Mouse (Mus musculus) left cerebral cortex, adult 2 months (tissue): ENCODE measurements at regions not wholly inside any gene's neighbourhood (a gene's known extent, or its start where the extent isn't known, plus 50 kb on each side); places are given as distances from the start of the nearest gene placed in this dataset.

ENCODE experiments used
- DNase-seq, 2 experiments: peaks; one replicate each; pipeline ENCODE4 v3.0.0; 2021 to 2022; ENCODE audit warnings: low spot score in 2 of 2, mixed read lengths in 1 of 2; ENCODE audit errors: extremely low spot score in 1 of 2
- H3K27ac ChIP-seq: fragments of 200-600 bp; 2 replicates; pipeline ENCODE4 v1.8.1; 2022
- H3K4me3 ChIP-seq: fragments of 200-600 bp; 2 replicates; pipeline ENCODE4 v1.8.1; 2022
- CTCF ChIP-seq: fragments of 200-600 bp; IDR thresholded peaks from 2 replicates; pipeline ENCODE4 v1.8.1; 2022; ENCODE audit warnings: antibody characterized with exemption, mild to moderate bottlenecking, moderate library complexity
- intact Hi-C: fragments of 180-260 bp; cut with DNase I; formaldehyde crosslinking; loops from one replicate; pipeline ENCODE4 v1.15.1; 2025

GRCm38 (mm10) chr12:107154668-107155067 is 333.8 kb upstream of the 3110018I06Rik start:
- TF ChIP-seq CTCF = no peak
- intact Hi-C loops = no loop called here
- Histone ChIP-seq H3K27ac (no peak overlapping the region), H3K4me3 (no peak overlapping the region)
- no peak for DNase-seq

GRCm38 (mm10) chr12:107156791-107157428 is 331.5 kb upstream of the 3110018I06Rik start:
- Histone ChIP-seq H3K27ac (no peak overlapping the region), H3K4me3 (no peak overlapping the region)
- no peak for TF ChIP-seq CTCF
- intact Hi-C loops = no loop called here
- DNase-seq = no peak

GRCm38 (mm10) chr12:107159126-107159525 is 329.3 kb upstream of the 3110018I06Rik start:
- Histone ChIP-seq H3K27ac (no peak overlapping the region), H3K4me3 (no peak overlapping the region)
- intact Hi-C loops = no loop called here
- no peak for TF ChIP-seq CTCF
- no peak for DNase-seq

GRCm38 (mm10) chr12:107160137-107160536 is 328.3 kb upstream of the 3110018I06Rik start:
- Histone ChIP-seq H3K27ac (no peak overlapping the region), H3K4me3 (no peak overlapping the region)
- intact Hi-C loops = no loop called here
- TF ChIP-seq CTCF = no peak
- DNase-seq = no peak

GRCm38 (mm10) chr12:107160628-107161027 is 327.8 kb upstream of the 3110018I06Rik start:
- intact Hi-C loops = no loop called here
- no peak overlapping the region for H3K4me3 ChIP-seq
- no peak for TF ChIP-seq CTCF
- no peak overlapping the region for H3K27ac ChIP-seq
- DNase-seq = no peak

- no peak for TF ChIP-seq CTCF
- Histone ChIP-seq H3K27ac (no peak overlapping the region), H3K4me3 (no peak overlapping the region)
- intact Hi-C loops = no loop called here
- DNase-seq = no peak
Observed at GRCm38 (mm10) chr12:107170926-107171325, 317.5 kb upstream of the 3110018I06Rik start.

- H3K4me3 ChIP-seq = no peak overlapping the region
- DNase-seq = no peak
- H3K27ac ChIP-seq = no peak overlapping the region
- intact Hi-C loops = no loop called here
- TF ChIP-seq CTCF = no peak
Observed at GRCm38 (mm10) chr12:107171676-107172075, 316.8 kb upstream of the 3110018I06Rik start.

GRCm38 (mm10) chr12:107178676-107179075 is 309.8 kb upstream of the 3110018I06Rik start:
- DNase-seq = no peak
- no peak for TF ChIP-seq CTCF
- no peak overlapping the region for H3K4me3 ChIP-seq
- no peak overlapping the region for H3K27ac ChIP-seq
- intact Hi-C loops = no loop called here

- no peak overlapping the region for H3K27ac ChIP-seq
- no peak for TF ChIP-seq CTCF
- DNase-seq = no peak
- intact Hi-C loops = no loop called here
- H3K4me3 ChIP-seq = no peak overlapping the region
Observed at GRCm38 (mm10) chr12:107180501-107180900, 307.9 kb upstream of the 3110018I06Rik start.

GRCm38 (mm10) chr12:107181291-107181690 is 307.1 kb upstream of the 3110018I06Rik start:
- no peak for DNase-seq
- TF ChIP-seq CTCF = no peak
- Histone ChIP-seq H3K27ac (no peak overlapping the region), H3K4me3 (no peak overlapping the region)
- intact Hi-C loops = no loop called here

GRCm38 (mm10) chr12:107182091-107182655 is 306.3 kb upstream of the 3110018I06Rik start:
- no peak for TF ChIP-seq CTCF
- Histone ChIP-seq H3K4me3 (no peak overlapping the region), H3K27ac (no peak overlapping the region)
- intact Hi-C loops = no loop called here
- DNase-seq = no peak

GRCm38 (mm10) chr12:107183283-107183682 is 305.1 kb upstream of the 3110018I06Rik start:
- DNase-seq = no peak
- intact Hi-C loops = no loop called here
- no peak for TF ChIP-seq CTCF
- Histone ChIP-seq H3K27ac (no peak overlapping the region), H3K4me3 (no peak overlapping the region)

GRCm38 (mm10) chr12:107184426-107184825 is 304.0 kb upstream of the 3110018I06Rik start:
- TF ChIP-seq CTCF = no peak
- no peak for DNase-seq
- Histone ChIP-seq H3K27ac (no peak overlapping the region), H3K4me3 (no peak overlapping the region)
- intact Hi-C loops = no loop called here
